Mouse (Mus musculus) c-Kit-negative CD71-positive TER-119-positive erythroid progenitor cells, embryonic 14.5 days (primary cell): ENCODE data around the gene Dcaf8.

Source experiments
- DNase-seq: peaks from one replicate; pipeline ENCODE4 v3.0.0-alpha.2; 2013; ENCODE audit warnings: low read depth, low spot score

Gene Dcaf8

GRCm38 (mm10) chr1:172194435-172194834 is 46.6 kb downstream of the Dcaf8 start:
- DNase-seq, result no peak

- DNase-seq, result no peak
These were observed 49.3 kb downstream of the Dcaf8 start for GRCm38 (mm10) chr1:172197146-172197545.

GRCm38 (mm10) chr1:172197851-172198250 is 50.0 kb downstream of the Dcaf8 start:
- no peak for DNase-seq

GRCm38 (mm10) chr1:172198316-172198715 is 50.4 kb downstream of the Dcaf8 start:
- DNase-seq, result no peak

- DNase-seq, result no peak
These were observed 51.1 kb downstream of the Dcaf8 start for GRCm38 (mm10) chr1:172198996-172199395.

- no peak for DNase-seq
These were observed 52.3 kb downstream of the Dcaf8 start for GRCm38 (mm10) chr1:172200161-172200560.

- no peak for DNase-seq
These were observed 53.1 kb downstream of the Dcaf8 start for GRCm38 (mm10) chr1:172200871-172201447.

GRCm38 (mm10) chr1:172201967-172202880 is 54.3 kb downstream of the Dcaf8 start:
- no peak for DNase-seq

- DNase-seq, result no peak
These were observed 55.1 kb downstream of the Dcaf8 start for GRCm38 (mm10) chr1:172202894-172203522.

- no peak for DNase-seq
These were observed 55.7 kb downstream of the Dcaf8 start for GRCm38 (mm10) chr1:172203566-172203965.

GRCm38 (mm10) chr1:172204033-172204813 is 56.3 kb downstream of the Dcaf8 start:
- DNase-seq, result no peak

- no peak for DNase-seq
These were observed 57.2 kb downstream of the Dcaf8 start for GRCm38 (mm10) chr1:172204814-172205740.

GRCm38 (mm10) chr1:172205741-172206087 is 57.8 kb downstream of the Dcaf8 start:
- no peak for DNase-seq

GRCm38 (mm10) chr1:172206141-172206917 is 58.4 kb downstream of the Dcaf8 start, which contains the start of gene Pea15a:
Gene Pea15a, minus strand, starts transcription at chr1:172206804.
- no peak for DNase-seq

GRCm38 (mm10) chr1:172207111-172207584 is 59.3 kb downstream of the Dcaf8 start:
- DNase-seq, result no peak

GRCm38 (mm10) chr1:172212776-172213175 is 64.9 kb downstream of the Dcaf8 start:
- no peak for DNase-seq

- DNase-seq, result no peak
These were observed 65.9 kb downstream of the Dcaf8 start for GRCm38 (mm10) chr1:172213771-172214170.

- no peak for DNase-seq
These were observed 66.9 kb downstream of the Dcaf8 start for GRCm38 (mm10) chr1:172214748-172215147.

- DNase-seq, result peak; percentile 47
These were observed 69.3 kb downstream of the Dcaf8 start for GRCm38 (mm10) chr1:172217148-172217547.
